Comparison of ENCODE assay signal across 25 mouse cellular contexts in the genomic region with DNA sequence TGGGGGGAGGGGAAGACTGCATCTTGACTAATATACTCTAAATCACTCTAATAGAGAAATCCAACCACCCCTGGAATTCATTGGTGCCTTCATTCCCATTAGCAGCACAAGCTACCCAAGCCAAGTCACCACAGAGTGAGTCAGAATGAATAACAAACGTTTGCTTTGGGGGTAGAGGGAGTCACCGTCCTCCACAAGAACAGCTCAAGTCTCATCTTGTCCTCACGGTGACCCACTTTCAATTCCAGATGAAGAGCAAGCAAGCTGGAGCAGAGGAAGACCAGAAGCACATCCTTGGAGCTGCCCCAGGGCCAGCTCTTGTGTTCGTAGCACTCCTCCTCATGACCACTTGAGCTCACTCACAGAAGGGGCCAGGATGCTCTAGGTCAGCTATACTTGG. TPM values are rescaled to one million over a fixed set of nuclear protein-coding genes. Genes with fewer than 3 reads are reported as not detected.
DNase-seq lines count a peak whose midpoint lies in the region; TF ChIP-seq lines count a peak whose summit lies in the region.
"Had no signal": no experiment of that assay in that cellular context is flagged by ENCODE, and none has a peak within 500 bp of the region (broad histone marks: within the 10 kb centered on the region; RNA-seq: fewer than 3 reads in every experiment).

No protein-coding gene starts in this region.

- no peak overlapping the region for H3K4me3 ChIP-seq in gastrocnemius, adult 2 months
- H3K4me3 ChIP-seq in olfactory bulb, adult 2 months (ENCODE audit: insufficient read depth, low read depth, low read length) = no peak overlapping the region
- H3K4me3 ChIP-seq: embryonic facial prominence, embryonic 15.5 days; forebrain, embryonic 10.5 days; heart, embryonic 10.5 days; hindbrain, embryonic 10.5 days; limb, embryonic 12.5 days had no signal

- 46% methylated on average over 4 of the region's 4 CpGs for WGBS in olfactory bulb, adult 2 months

- intact Hi-C loops in gastrocnemius, adult 2 months (cut with DNase I) = loop anchor here (5.0 kb wide), 1 partner anchor 41 kb away; no protein-coding TSS in a partner anchor

- H3K27ac ChIP-seq in gastrocnemius, adult 2 months = peak overlapping the region; percentile 68
- peak overlapping the region; percentile 41; the same call in 1 of the 2 replicates for H3K27ac ChIP-seq in olfactory bulb, adult 2 months (ENCODE audit: insufficient read depth, low read depth, low read length)
- H3K27ac ChIP-seq: embryonic facial prominence, embryonic 15.5 days; forebrain, embryonic 10.5 days; heart, embryonic 10.5 days; hindbrain, embryonic 10.5 days; hindbrain, postnatal 0 days; limb, embryonic 12.5 days had no signal

- no peak for TF ChIP-seq CTCF in gastrocnemius, adult 2 months (IDR thresholded peaks at IDR 0.05)
- no peak for TF ChIP-seq CTCF in olfactory bulb, adult 2 months (IDR thresholded peaks at IDR 0.05; ENCODE audit: insufficient read depth, low read depth, low read length)

- peaks cover 6% of the 10 kb centered on the region for H3K4me1 ChIP-seq in olfactory bulb, adult 2 months (ENCODE audit: control insufficient read depth, insufficient read depth, low read length)

- TF ChIP-seq POLR2A in olfactory bulb, adult 2 months (IDR thresholded peaks at IDR 0.05; ENCODE audit: insufficient read depth, low read depth, low read length) = no peak

- DNase-seq in gastrocnemius, adult 2 months = peak; percentile 61
- DNase-seq in gastrocnemius, adult 8-10 months (ENCODE audit: low spot score in 2 of 2) = no peak
- DNase-seq in 3T3-L1 (ENCODE audit: low read depth, low spot score) (peak; percentile 81), NIH3T3 (ENCODE audit: low read depth) (peak; percentile 67)
- no peak for DNase-seq in thymus, postnatal 14 days
- DNase-seq in frontal cortex, postnatal 10 days (ENCODE audit: low spot score in 2 of 2) = no peak
- DNase-seq: cerebellum, adult 11 months; cerebellum, adult 9-11 months; kidney, adult 9 months; kidney, postnatal 36 days; layer of hippocampus, postnatal 36 days; liver, postnatal 0 days; lung, postnatal 14 days; right cerebral cortex, postnatal 14 days; spleen, adult 18-20 months; thymus, postnatal 25 days had no signal

RNA-seq across cellular contexts. Expression of gene Amotl1, which starts 56.2 kb away (rescaled TPM):
- 100 to 1,000 TPM; 397 to 399 TPM for total RNA-seq in gastrocnemius, adult 2 months (2021)
- 100 to 1,000 TPM; 324 to 412 (median 352) TPM for total RNA-seq in gastrocnemius, adult 8-10 months (2022)
- 84.9 TPM in 1 of 2 replicates, not detected in the other for polyA plus RNA-seq in olfactory bulb, adult 2 months (2012; ENCODE audit: insufficient read depth, insufficient read length, low replicate concordance, missing spikeins)
- total RNA-seq: granulocyte monocyte progenitor cell, adult 5-6 weeks; megakaryocyte progenitor cell, adult 5-6 weeks had no signal

Comparison
In these comparisons a context has a peak if more than half of its experiments do, and no peak if none do; other contexts are left out.
1. DNase-seq: peak in gastrocnemius, adult 2 months (single experiment), 3T3-L1 (single experiment) and NIH3T3 (single experiment); none in gastrocnemius, adult 8-10 months (0 of 2), thymus, postnatal 14 days (single experiment) and frontal cortex, postnatal 10 days (0 of 2).